Mouse (Mus musculus) liver (tissue): ENCODE measurements around the gene Dcbld2.
"Not testable (repeated sequence)": the region's sequence is repeated elsewhere in the genome, so short reads cannot be mapped to it uniquely, and the experiment has no call there.

ENCODE experiments used
- DNase-seq: peaks from one replicate; pipeline ENCODE4 v3.0.0-alpha.2; 2020; ENCODE audit warnings: mixed read lengths

Dcbld2 gene

GRCm38 (mm10) chr16:58450648-58451047 lies 42.4 kb downstream of the Dcbld2 start:
- no peak for DNase-seq

- DNase-seq: no peak
Measured at GRCm38 (mm10) chr16:58451647-58452046, 43.4 kb downstream of the Dcbld2 start.

GRCm38 (mm10) chr16:58453138-58453537 lies 44.9 kb downstream of the Dcbld2 start:
- peak; percentile 60 for DNase-seq

GRCm38 (mm10) chr16:58453820-58454219 lies 45.6 kb downstream of the Dcbld2 start:
- no peak for DNase-seq

GRCm38 (mm10) chr16:58454617-58455016 lies 46.4 kb downstream of the Dcbld2 start:
- peak; percentile 80 for DNase-seq

- DNase-seq: no peak
Measured at GRCm38 (mm10) chr16:58455118-58455517, 46.9 kb downstream of the Dcbld2 start.

- no peak for DNase-seq
Measured at GRCm38 (mm10) chr16:58456445-58456844, 48.2 kb downstream of the Dcbld2 start.

GRCm38 (mm10) chr16:58456991-58457390 lies 48.7 kb downstream of the Dcbld2 start:
- DNase-seq: peak; percentile 62

GRCm38 (mm10) chr16:58459966-58460365 lies 51.7 kb downstream of the Dcbld2 start:
- DNase-seq: not testable (repeated sequence)

GRCm38 (mm10) chr16:58460386-58460785 lies 52.1 kb downstream of the Dcbld2 start:
- DNase-seq: no peak

- DNase-seq: no peak
Measured at GRCm38 (mm10) chr16:58461856-58462518, 53.7 kb downstream of the Dcbld2 start.

- no peak for DNase-seq
Measured at GRCm38 (mm10) chr16:58462519-58462918, 54.3 kb downstream of the Dcbld2 start.

GRCm38 (mm10) chr16:58464051-58464450 lies 55.8 kb downstream of the Dcbld2 start:
- DNase-seq: no peak

GRCm38 (mm10) chr16:58465412-58465811 lies 57.2 kb downstream of the Dcbld2 start:
- no peak for DNase-seq

GRCm38 (mm10) chr16:58470061-58470460 lies 61.8 kb downstream of the Dcbld2 start:
- no peak for DNase-seq

GRCm38 (mm10) chr16:58470841-58471240 lies 62.6 kb downstream of the Dcbld2 start:
- no peak for DNase-seq

GRCm38 (mm10) chr16:58474875-58475274 lies 66.6 kb downstream of the Dcbld2 start:
- DNase-seq: no peak

- DNase-seq: no peak
Measured at GRCm38 (mm10) chr16:58475544-58476154, 67.4 kb downstream of the Dcbld2 start.

GRCm38 (mm10) chr16:58476363-58476762 lies 68.1 kb downstream of the Dcbld2 start:
- DNase-seq: no peak

GRCm38 (mm10) chr16:58479898-58480448 lies 71.7 kb downstream of the Dcbld2 start:
- DNase-seq: no peak

GRCm38 (mm10) chr16:58481219-58481905 lies 73.1 kb downstream of the Dcbld2 start:
- DNase-seq: no peak

- DNase-seq: no peak
Measured at GRCm38 (mm10) chr16:58481906-58482270, 73.6 kb downstream of the Dcbld2 start.

GRCm38 (mm10) chr16:58482296-58482695 lies 74.1 kb downstream of the Dcbld2 start:
- no peak for DNase-seq

- DNase-seq: no peak
Measured at GRCm38 (mm10) chr16:58487861-58488260, 79.6 kb downstream of the Dcbld2 start.
